Mouse (Mus musculus) lung, adult 18-20 months (tissue): ENCODE data around the gene Tmcc2.

ENCODE experiments used
- DNase-seq, 2 experiments: peaks; one replicate each; pipeline ENCODE4 v3.0.0; 2022; ENCODE audit warnings: mixed read lengths in 2 of 2

The Tmcc2 gene

DNA sequence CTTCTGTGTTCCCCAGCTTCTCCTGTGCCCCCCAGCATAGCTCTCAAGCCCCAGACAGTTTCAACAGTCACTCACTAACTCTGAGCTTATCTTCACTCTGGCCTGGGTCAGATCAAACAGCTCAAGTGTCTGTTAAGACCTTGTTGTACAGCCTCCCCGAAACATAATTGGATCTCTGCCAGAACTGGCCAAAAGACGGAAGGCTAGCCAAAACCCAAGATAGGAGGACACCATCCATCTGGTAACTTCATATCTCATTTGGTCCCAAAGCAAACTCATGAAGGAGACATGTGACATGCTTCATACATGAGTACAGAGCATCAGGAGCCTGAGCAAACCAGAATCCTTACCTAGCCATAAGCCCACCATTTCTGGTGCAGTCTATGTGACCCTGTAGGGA is 79.0 kb downstream of the Tmcc2 start:
- peak in 1 of 2 experiments; percentile 40 for DNase-seq

DNA sequence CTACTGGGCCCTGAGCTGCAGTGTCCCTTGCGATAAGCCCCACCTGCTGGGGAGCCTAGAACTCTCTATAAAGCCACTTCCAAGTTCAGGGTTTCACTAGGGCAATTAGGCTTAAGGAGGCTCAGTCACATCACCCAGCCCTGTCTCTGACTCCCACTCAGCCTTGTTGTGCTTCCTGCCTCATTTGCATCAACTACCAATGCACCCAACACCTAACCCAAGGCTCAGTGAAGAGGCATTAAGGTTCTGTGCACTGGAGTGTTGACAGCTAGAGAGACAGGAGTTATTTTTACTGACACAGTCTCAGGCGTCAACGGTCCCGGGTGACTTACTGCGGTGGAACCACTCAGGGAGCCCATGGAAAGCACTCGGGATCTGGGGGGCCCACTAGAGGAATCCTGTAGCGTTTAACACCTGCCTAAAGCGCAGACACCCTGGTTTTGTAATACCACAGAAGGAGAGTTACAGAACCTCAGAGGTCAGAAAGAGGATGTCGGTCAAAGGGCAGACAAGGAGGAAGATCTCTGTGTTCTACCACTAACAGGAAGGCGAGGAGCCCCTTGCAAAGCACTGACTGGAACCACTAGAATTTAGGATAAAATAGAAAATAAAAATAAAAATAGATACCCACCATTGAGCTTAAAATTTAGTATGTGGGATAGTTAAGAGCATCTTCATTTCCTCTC is 79.8 kb downstream of the Tmcc2 start:
- peak in 1 of 2 experiments; percentile 24 for DNase-seq

DNA sequence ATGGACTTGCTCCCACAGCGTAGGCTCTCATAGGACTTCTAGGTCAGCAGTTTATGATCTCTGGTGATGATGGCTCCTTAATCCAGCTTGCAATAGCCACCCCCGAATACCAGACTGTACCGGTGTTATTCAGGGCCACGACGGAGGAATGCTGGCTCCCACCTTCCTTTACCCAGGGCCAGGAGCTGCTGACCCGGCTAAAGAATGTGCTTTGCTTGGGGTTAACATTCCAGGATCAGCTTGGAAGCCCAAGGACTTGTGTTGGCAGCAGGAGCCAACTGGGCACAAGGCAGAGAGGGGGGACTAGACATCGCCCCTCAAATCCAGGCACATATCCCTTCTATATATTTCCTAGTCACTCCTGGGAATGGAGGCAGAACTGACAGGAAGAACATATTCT is 80.3 kb downstream of the Tmcc2 start:
- no peak for DNase-seq

DNA sequence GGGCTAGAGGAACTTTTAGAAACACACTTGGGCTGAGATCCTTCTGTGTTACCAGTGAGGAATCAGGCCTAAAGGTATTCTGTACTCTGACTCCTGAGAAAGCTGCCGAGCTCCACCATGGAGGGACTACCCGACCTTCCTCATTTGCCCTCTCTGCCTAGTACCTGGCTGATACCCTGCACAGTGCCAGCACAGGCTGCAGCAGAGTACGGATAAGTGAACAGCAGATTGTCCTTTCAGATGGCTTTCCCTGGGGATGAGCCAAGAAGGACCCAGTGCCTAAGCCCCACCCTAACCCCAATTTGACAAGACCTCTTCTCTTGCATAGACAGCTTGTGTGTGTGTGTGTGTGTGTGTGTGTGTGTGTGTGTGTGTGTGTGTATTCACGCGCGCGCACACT is 82.4 kb downstream of the Tmcc2 start:
- DNase-seq, result no peak

DNA sequence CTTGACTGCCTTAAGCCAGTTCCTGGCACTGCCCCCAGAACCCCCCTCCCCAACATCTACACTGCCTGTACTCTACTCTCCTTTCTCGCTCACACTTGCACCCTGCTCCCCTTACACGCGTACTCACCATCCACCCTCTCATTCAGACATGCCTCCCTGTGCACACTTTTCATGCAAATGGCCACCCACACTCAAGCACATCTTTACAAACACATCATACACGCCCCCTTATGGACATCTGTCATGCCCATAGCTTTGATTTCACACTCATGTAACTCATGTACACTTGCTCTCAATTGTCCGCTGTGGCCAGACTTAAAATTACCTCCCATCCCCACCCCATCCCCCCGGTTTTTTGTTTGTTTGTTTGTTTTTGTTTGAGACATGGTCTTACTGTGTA is 83.1 kb downstream of the Tmcc2 start:
- no peak for DNase-seq

DNA sequence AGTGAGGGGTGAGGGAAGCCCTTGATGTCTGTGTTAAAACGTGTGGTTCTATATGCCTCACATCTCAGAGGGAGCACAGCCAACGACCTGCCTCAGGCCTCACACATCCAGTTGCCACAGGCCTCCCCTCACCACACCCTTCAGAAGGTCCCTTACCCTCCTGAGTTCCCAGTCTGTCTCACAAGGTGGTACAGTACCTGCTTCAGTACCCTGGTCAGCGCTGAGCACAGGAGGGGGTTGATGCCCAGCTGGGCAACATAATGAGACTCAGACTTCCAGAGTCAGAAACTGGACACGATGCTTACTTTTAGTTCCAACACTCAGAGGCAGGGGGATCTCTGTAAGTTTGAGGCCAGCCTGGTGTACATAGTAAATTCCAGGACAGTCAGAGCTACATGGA is 84.3 kb downstream of the Tmcc2 start:
- no peak for DNase-seq
